In the genomic region with DNA sequence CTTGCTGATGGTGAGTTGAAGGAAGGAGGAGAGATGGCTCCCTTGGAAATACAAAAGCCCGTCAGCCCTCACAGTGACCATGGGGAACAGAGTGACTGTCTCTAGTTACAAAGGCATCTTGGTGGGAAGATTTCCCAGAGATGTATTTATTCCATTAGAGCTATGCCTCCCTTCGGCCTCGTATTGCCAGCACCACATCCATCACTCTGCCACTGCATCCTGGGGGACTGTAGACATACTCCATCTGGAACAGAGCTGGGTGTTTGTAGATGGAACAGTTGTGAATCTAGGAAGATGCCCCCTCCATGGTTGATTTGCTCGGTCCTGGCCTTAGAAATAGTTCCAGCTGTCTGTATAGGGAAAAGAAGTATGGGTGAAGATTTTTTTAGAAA, we compare ENCODE assay signal across 18 mouse cellular contexts.
DNase-seq lines count a peak whose midpoint lies in the region; ATAC-seq and TF ChIP-seq lines count a peak whose summit lies in the region.
"Had no signal": no experiment of that assay in that cellular context is flagged by ENCODE, and none has a peak within 500 bp of the region (broad histone marks: within the 10 kb centered on the region; RNA-seq: fewer than 3 reads in every experiment).

No protein-coding gene starts in this region.

- H3K4me2 ChIP-seq in hindbrain, embryonic 13.5 days, result no peak overlapping the region
- H3K4me2 ChIP-seq in hindbrain, embryonic 12.5 days (replicated peaks), result no peak overlapping the region
- no peak overlapping the region for H3K4me2 ChIP-seq in midbrain, embryonic 13.5 days (replicated peaks)
- H3K4me2 ChIP-seq in midbrain, embryonic 11.5 days, result no peak overlapping the region
- H3K4me2 ChIP-seq: embryonic facial prominence, embryonic 15.5 days; forebrain, embryonic 12.5 days; intestine, embryonic 15.5 days had no signal

- H3K9ac ChIP-seq in hindbrain, embryonic 13.5 days, result no peak overlapping the region
- no peak overlapping the region for H3K9ac ChIP-seq in hindbrain, embryonic 12.5 days
- no peak overlapping the region for H3K9ac ChIP-seq in midbrain, embryonic 13.5 days (replicated peaks)
- H3K9ac ChIP-seq in midbrain, embryonic 11.5 days (ENCODE audit: low read length), result no peak overlapping the region
- H3K9ac ChIP-seq: embryonic facial prominence, embryonic 15.5 days; forebrain, embryonic 12.5 days; intestine, embryonic 15.5 days had no signal

- H3K4me1 ChIP-seq in cerebellum, adult 2 months (ENCODE audit: control insufficient read depth, insufficient read depth, low read length), result peaks cover 26% of the 10 kb centered on the region
- H3K4me1 ChIP-seq in hindbrain, embryonic 13.5 days (replicated peaks), result peaks cover 6% of the 10 kb centered on the region; the same call in 1 of the 2 replicates
- no peaks in the 10 kb centered on the region for H3K4me1 ChIP-seq in hindbrain, embryonic 12.5 days
- H3K4me1 ChIP-seq in midbrain, embryonic 13.5 days (replicated peaks), result 0 out of 2 replicates have a peak, but pooled peaks cover 7% of the 10 kb centered on the region
- no peaks in the 10 kb centered on the region for H3K4me1 ChIP-seq in midbrain, embryonic 11.5 days (ENCODE audit: control insufficient read depth, insufficient read depth, low read length)
- H3K4me1 ChIP-seq: embryonic facial prominence, embryonic 15.5 days; forebrain, embryonic 12.5 days; heart, embryonic 10.5 days; intestine, embryonic 15.5 days had no signal

- no peaks in the 10 kb centered on the region for H3K9me3 ChIP-seq in hindbrain, embryonic 13.5 days
- no peaks in the 10 kb centered on the region for H3K9me3 ChIP-seq in hindbrain, embryonic 12.5 days (replicated peaks)
- H3K9me3 ChIP-seq in midbrain, embryonic 13.5 days, result no peaks in the 10 kb centered on the region
- no peaks in the 10 kb centered on the region for H3K9me3 ChIP-seq in midbrain, embryonic 11.5 days (ENCODE audit: control insufficient read depth, low read length)
- H3K9me3 ChIP-seq: embryonic facial prominence, embryonic 15.5 days; forebrain, embryonic 12.5 days; heart, embryonic 10.5 days; intestine, embryonic 15.5 days had no signal

- TF ChIP-seq POLR2A in cerebellum, adult 2 months (IDR thresholded peaks at IDR 0.05; ENCODE audit: borderline replicate concordance, insufficient read depth, low read length), result no peak

- H3K4me3 ChIP-seq in cerebellum, adult 2 months (replicated peaks; ENCODE audit: insufficient read depth, low read depth, low read length), result no peak overlapping the region
- H3K4me3 ChIP-seq in hindbrain, embryonic 13.5 days, result no peak overlapping the region
- no peak overlapping the region for H3K4me3 ChIP-seq in hindbrain, embryonic 12.5 days
- no peak overlapping the region for H3K4me3 ChIP-seq in midbrain, embryonic 13.5 days (replicated peaks)
- no peak overlapping the region for H3K4me3 ChIP-seq in midbrain, embryonic 11.5 days (ENCODE audit: low read depth, low read length)
- H3K4me3 ChIP-seq: embryonic facial prominence, embryonic 15.5 days; erythroblast, embryonic 14.5 days; forebrain, embryonic 12.5 days; heart, embryonic 10.5 days; intestine, embryonic 15.5 days had no signal

- WGBS in cerebellum, adult 2 months, result 48% methylated on average over 4 of the region's 4 CpGs
- 62% methylated on average over 4 of the region's 4 CpGs for WGBS in hindbrain, embryonic 13.5 days
- 68% methylated on average over 4 of the region's 4 CpGs for WGBS in hindbrain, embryonic 12.5 days
- WGBS in midbrain, embryonic 13.5 days, result 87% methylated on average over 4 of the region's 4 CpGs
- WGBS in midbrain, embryonic 11.5 days, result 81% methylated on average over 4 of the region's 4 CpGs

- H3K27ac ChIP-seq in cerebellum, adult 2 months (ENCODE audit: insufficient read depth, low read length), result peak overlapping the region; percentile 66
- H3K27ac ChIP-seq in hindbrain, embryonic 13.5 days, result peak overlapping the region; percentile 19; the same call in 1 of the 2 replicates
- no peak overlapping the region for H3K27ac ChIP-seq in hindbrain, embryonic 12.5 days
- 0 out of 2 replicates have a peak overlapping the region, but pooled peaks have one; percentile 27 for H3K27ac ChIP-seq in midbrain, embryonic 13.5 days
- no peak overlapping the region for H3K27ac ChIP-seq in midbrain, embryonic 11.5 days (ENCODE audit: low read depth, low read length)
- H3K27ac ChIP-seq: embryonic facial prominence, embryonic 15.5 days; forebrain, embryonic 12.5 days; heart, embryonic 10.5 days; intestine, embryonic 15.5 days had no signal

- no peak for TF ChIP-seq CTCF in cerebellum, adult 2 months (IDR thresholded peaks at IDR 0.05; ENCODE audit: borderline replicate concordance, insufficient read depth, low read depth, low read length)

- H3K27me3 ChIP-seq in cerebellum, adult 2 months (ENCODE audit: control insufficient read depth, insufficient read depth, low read length), result no peaks in the 10 kb centered on the region
- H3K27me3 ChIP-seq in hindbrain, embryonic 13.5 days, result no peaks in the 10 kb centered on the region
- no peaks in the 10 kb centered on the region for H3K27me3 ChIP-seq in hindbrain, embryonic 12.5 days
- no peaks in the 10 kb centered on the region for H3K27me3 ChIP-seq in midbrain, embryonic 13.5 days
- H3K27me3 ChIP-seq in midbrain, embryonic 11.5 days (ENCODE audit: control insufficient read depth, insufficient read depth, low read length), result no peaks in the 10 kb centered on the region
- H3K27me3 ChIP-seq: embryonic facial prominence, embryonic 15.5 days; forebrain, embryonic 12.5 days; intestine, embryonic 15.5 days had no signal

- ATAC-seq in hindbrain, embryonic 13.5 days (ENCODE audit: low FRiP score), result peak; percentile 46; the same call in 1 of the 2 replicates
- no peak for ATAC-seq in hindbrain, embryonic 12.5 days (ENCODE audit: low FRiP score)
- no peak for ATAC-seq in midbrain, embryonic 13.5 days
- no peak for ATAC-seq in midbrain, embryonic 11.5 days (ENCODE audit: low FRiP score)
- ATAC-seq: intestine, embryonic 15.5 days had no signal

- no peak for DNase-seq in cerebellum, adult 2 months
- DNase-seq in cerebellum, postnatal 14 days, result no peak
- DNase-seq in midbrain, embryonic 11.5 days (ENCODE audit: low spot score, missing footprints), result no peak
- DNase-seq in spleen, adult 12 weeks (ENCODE audit: low spot score), result no peak
- DNase-seq: adrenal gland, postnatal 10 days; embryo, embryonic 11 days; gastrocnemius, postnatal 10 days; heart, adult 18-20 months; heart, postnatal 10 days; heart, postnatal 4 days had no signal

- H3K36me3 ChIP-seq in hindbrain, embryonic 13.5 days, result no peaks in the 10 kb centered on the region
- H3K36me3 ChIP-seq in hindbrain, embryonic 12.5 days, result no peaks in the 10 kb centered on the region
- H3K36me3 ChIP-seq in midbrain, embryonic 13.5 days, result no peaks in the 10 kb centered on the region
- H3K36me3 ChIP-seq in midbrain, embryonic 11.5 days (ENCODE audit: control insufficient read depth, insufficient read depth, low read length), result no peaks in the 10 kb centered on the region
- H3K36me3 ChIP-seq: embryonic facial prominence, embryonic 15.5 days; forebrain, embryonic 12.5 days; heart, embryonic 10.5 days; intestine, embryonic 15.5 days had no signal

Comparison
In these comparisons a context has a peak if more than half of its experiments do, and no peak if none do; other contexts are left out.
1. H3K27ac ChIP-seq: peak in cerebellum, adult 2 months (single experiment), hindbrain, embryonic 13.5 days (single experiment) and midbrain, embryonic 13.5 days (single experiment); none in hindbrain, embryonic 12.5 days (single experiment) and midbrain, embryonic 11.5 days (single experiment).